Mouse (Mus musculus) thymus, adult 2 months (tissue): ENCODE results near the gene Rita1.

Experiments
- CTCF ChIP-seq: fragments of 200-500 bp; IDR thresholded peaks from 2 replicates; pipeline ENCODE4 v1.5.1; 2012; ENCODE audit warnings: mild to moderate bottlenecking, control low read depth, low read length, moderate library complexity, borderline replicate concordance; ENCODE audit not compliant: control insufficient read depth, poor library complexity, insufficient read depth; ENCODE audit errors: extremely low read depth
- POLR2A ChIP-seq: fragments of 200-500 bp; IDR thresholded peaks from 2 replicates; pipeline ENCODE4 v1.6.1; 2012; ENCODE audit warnings: mild to moderate bottlenecking, low read length, control low read depth, moderate library complexity; ENCODE audit not compliant: control insufficient read depth, poor library complexity, insufficient read depth; ENCODE audit errors: extremely low read depth

- TF ChIP-seq CTCF = no peak
- no peak for TF ChIP-seq POLR2A
These were observed 31.1 kb upstream of the Rita1 start for GRCm38 (mm10) chr5:120643365-120644085.
